Mouse (Mus musculus): ENCODE results near the gene Spef2.

DNA sequence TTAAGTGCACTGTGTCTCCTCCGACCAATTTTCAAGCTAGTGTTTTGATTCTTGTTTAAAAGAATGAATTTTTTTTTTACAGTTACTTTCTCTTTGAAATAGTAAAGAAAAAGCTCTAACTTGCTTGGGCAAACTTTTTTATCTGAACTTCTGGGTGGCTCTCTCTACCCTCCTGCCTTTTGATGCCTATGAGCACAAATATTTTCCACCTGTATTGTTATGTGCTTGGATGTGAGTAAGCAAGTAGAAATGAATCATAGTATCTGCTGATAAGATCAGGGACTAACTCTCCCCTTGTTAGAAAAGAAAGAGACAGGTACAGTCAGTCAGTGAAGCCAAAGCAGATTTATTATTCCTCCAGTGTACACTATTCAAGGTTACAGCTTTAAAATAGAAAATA is 87.5 kb downstream of the Spef2 start:
- TF ChIP-seq GATA1 (IDR thresholded peaks at IDR 0.05; ENCODE audit: borderline replicate concordance, low read length) (no peak), FLI1 (IDR thresholded peaks at IDR 0.05; ENCODE audit: low read length) (no peak)

All from megakaryocyte, embryonic 14.5 days (primary cell).